Mouse (Mus musculus) intestine, postnatal 0 days (tissue): ENCODE measurements around the gene Sae1. TPM values are rescaled to one million over a fixed set of nuclear protein-coding genes. Genes with fewer than 3 reads are reported as not detected.

Source experiments
- ATAC-seq: fragments of 200-750 bp; cut with Nextera tagmentation; 2 replicates; pipeline ENCODE4 v1.8.0; 2017; ENCODE audit warnings: mild to moderate bottlenecking, moderate TSS enrichment, moderate library complexity
- H3K27ac ChIP-seq: fragments of 300-500 bp; sonication (generic); 2 replicates; pipeline ENCODE4 v1.5.1; 2014; ENCODE audit warnings: mild to moderate bottlenecking, low read depth, low read length, moderate library complexity
- H3K27me3 ChIP-seq: fragments of 300-500 bp; sonication (generic); replicated peaks from 2 replicates; pipeline ENCODE4 v1.6.1; 2014; ENCODE audit warnings: low read length, mixed read lengths; ENCODE audit not compliant: control insufficient read depth, insufficient read depth
- H3K36me3 ChIP-seq: fragments of 300-500 bp; sonication (generic); 2 replicates; pipeline ENCODE4 v1.6.1; 2014; ENCODE audit warnings: mild to moderate bottlenecking, moderate library complexity; ENCODE audit not compliant: control insufficient read depth, insufficient read depth
- H3K4me1 ChIP-seq: fragments of 300-500 bp; sonication (generic); replicated peaks from 2 replicates; pipeline ENCODE4 v1.6.1; 2014; ENCODE audit warnings: antibody characterized with exemption, low read length, mixed read lengths; ENCODE audit not compliant: control insufficient read depth, insufficient read depth
- H3K4me2 ChIP-seq: fragments of 300-500 bp; sonication (generic); replicated peaks from 2 replicates; pipeline ENCODE4 v1.6.1; 2014; ENCODE audit warnings: low read depth, mild to moderate bottlenecking, moderate library complexity
- H3K4me3 ChIP-seq: fragments of 300-500 bp; sonication (generic); 2 replicates; pipeline ENCODE4 v1.5.1; 2014; ENCODE audit warnings: low read depth, low read length
- H3K9ac ChIP-seq: fragments of 300-500 bp; sonication (generic); 2 replicates; pipeline ENCODE4 v1.6.1; 2014; ENCODE audit warnings: mild to moderate bottlenecking, low read depth, low read length
- H3K9me3 ChIP-seq: fragments of 300-500 bp; sonication (generic); 2 replicates; pipeline ENCODE4 v1.6.1; 2016; ENCODE audit warnings: mixed run types; ENCODE audit not compliant: control insufficient read depth
- CTCF ChIP-seq: sonication (generic); IDR thresholded peaks from 2 replicates; pipeline ENCODE4 v1.5.1; 2016; ENCODE audit warnings: low read depth, mild to moderate bottlenecking, control low read depth, antibody characterized with exemption, moderate library complexity
- WGBS: fragments of 180-500 bp; shearing (Covaris S2); extraction: QIAGEN DNeasy Blood & Tissue Kit; methylation state at CpG from one replicate; pipeline ENCODE4 v1.1.7; 2014; 5-methylcytosine and 5-hydroxymethylcytosine counted together
- polyA plus RNA-seq: library from polyadenylated mRNA; unstranded; fragments of >200 nt; fragmentation: Nextera tagmentation; extraction: Ambion mirVana; gene quantifications from 2 replicates; pipeline ENCODE4 v1.2.1, GENCODE M21; 2015

Gene Sae1
- polyA plus RNA-seq, 1 experiment from 2014 or later = 91.5 TPM

DNA sequence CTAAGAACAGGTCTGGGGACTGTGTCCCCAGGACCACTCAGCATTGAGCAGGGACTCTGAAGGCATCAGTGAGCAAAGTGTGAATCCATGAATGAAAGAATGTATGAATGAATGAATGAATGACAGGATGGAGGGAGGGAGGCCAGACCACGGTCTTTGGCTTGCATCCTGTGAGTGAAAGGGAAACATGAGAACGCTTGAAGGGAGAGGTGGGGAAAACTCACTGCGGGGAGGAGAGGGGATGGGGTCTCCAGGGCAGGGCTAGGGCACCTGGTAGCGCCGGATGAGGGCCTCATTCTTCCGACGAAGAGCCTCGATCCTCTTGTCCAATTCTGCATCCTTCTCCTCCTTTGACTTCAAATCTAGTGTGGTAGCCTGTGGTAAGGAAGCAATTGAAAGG is 103.6 kb downstream of the Sae1 start:
- Histone ChIP-seq H3K4me2 (no peak overlapping the region), H3K27me3 (no peaks in the 10 kb centered on the region), H3K9me3 (no peaks in the 10 kb centered on the region), H3K4me1 (no peaks in the 10 kb centered on the region), H3K36me3 (peaks cover 49% of the 10 kb centered on the region), H3K27ac (no peak overlapping the region), H3K4me3 (no peak overlapping the region), H3K9ac (no peak overlapping the region)
- ATAC-seq = no peak
- 89% methylated on average over 8 of the region's 8 CpGs for WGBS
- TF ChIP-seq CTCF = no peak

GRCm38 (mm10) chr7:16282334-16282733 is 105.3 kb downstream of the Sae1 start:
- ATAC-seq = no peak
- 93% methylated on average over 13 of the region's 13 CpGs for WGBS
- no peak for TF ChIP-seq CTCF
- H3K4me1 ChIP-seq = no peaks in the 10 kb centered on the region
- no peak overlapping the region for H3K4me3 ChIP-seq
- H3K9ac ChIP-seq = no peak overlapping the region
- peaks cover 65% of the 10 kb centered on the region for H3K36me3 ChIP-seq
- H3K4me2 ChIP-seq = no peak overlapping the region
- no peaks in the 10 kb centered on the region for H3K27me3 ChIP-seq
- H3K27ac ChIP-seq = no peak overlapping the region
- H3K9me3 ChIP-seq = no peaks in the 10 kb centered on the region

DNA sequence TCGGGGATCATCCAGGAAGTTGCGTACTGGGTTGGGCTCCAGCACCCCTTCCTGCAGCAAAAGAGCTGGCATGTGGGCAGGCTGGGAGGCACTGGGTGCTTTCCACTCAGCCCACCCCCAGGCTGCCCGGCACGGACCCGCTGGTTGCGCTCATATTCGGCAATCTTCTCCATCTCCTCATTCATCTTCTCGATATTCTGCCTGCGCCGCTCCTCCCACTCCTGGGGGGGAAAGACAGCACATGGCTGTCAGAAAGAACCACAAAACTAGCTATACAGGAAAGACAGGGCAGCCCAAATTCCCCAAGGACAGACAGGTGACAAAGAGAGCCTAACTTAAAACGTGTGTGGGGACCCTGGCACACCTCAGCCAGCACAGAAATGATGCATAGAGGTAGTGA is 106.9 kb downstream of the Sae1 start:
- Histone ChIP-seq H3K36me3 (peaks cover 79% of the 10 kb centered on the region), H3K9me3 (no peaks in the 10 kb centered on the region), H3K27ac (no peak overlapping the region), H3K27me3 (no peaks in the 10 kb centered on the region), H3K4me2 (no peak overlapping the region), H3K9ac (no peak overlapping the region), H3K4me1 (no peaks in the 10 kb centered on the region), H3K4me3 (no peak overlapping the region)
- TF ChIP-seq CTCF = no peak
- WGBS = 90% methylated on average over 11 of the region's 11 CpGs
- no peak for ATAC-seq

DNA sequence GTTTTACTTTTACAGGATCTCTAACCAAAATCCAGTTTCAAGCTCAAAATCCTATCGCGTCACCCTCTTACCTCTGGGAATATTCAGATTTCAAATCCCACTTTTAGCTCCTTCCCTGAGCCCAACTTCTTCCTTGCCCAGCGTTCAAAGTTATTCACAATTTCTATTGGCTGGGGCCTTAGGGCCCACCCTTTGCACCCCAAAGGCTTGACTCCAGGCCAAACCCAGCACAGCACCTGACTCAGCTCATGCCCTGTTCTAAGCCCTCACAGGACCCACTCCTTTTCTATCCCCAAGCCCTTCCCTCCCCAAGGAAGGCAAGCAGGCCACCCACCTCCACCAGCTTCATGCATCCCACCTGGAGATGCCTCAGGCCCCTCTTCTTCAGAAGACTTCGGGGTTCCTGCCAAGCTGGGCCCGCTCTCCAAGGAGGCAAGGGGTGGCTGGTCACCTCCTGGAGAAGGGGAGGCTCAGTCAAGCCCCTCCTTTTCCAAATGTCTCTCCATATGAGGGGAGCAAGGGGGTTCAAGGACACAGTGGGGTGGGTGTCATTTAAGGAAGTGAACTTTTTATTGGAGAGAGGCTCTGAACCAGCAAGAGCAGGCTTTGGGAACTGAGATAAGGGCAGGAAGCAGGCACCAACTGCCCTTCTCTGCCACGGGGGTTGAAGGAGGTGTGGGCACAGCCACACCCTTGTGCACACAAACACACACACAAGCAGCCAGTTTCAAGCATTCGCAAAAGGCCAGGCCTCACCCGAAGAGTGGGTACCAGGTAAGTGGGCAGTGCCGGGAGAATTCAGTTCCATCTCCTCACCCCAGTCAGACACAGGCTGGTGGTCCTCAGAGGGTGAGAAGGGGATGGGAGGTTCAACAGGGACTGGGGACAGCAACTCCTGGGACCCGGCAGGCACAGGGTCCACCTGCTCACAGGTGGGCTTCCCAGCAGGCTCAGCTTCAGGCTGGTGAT is 112.4 kb downstream of the Sae1 start:
- Histone ChIP-seq H3K27ac (peak overlapping the region; percentile 23; the same call in 1 of the 2 replicates), H3K27me3 (no peaks in the 10 kb centered on the region), H3K9me3 (no peaks in the 10 kb centered on the region), H3K4me2 (peak overlapping the region; percentile 94; the same call in 1 of the 2 replicates), H3K9ac (peak overlapping the region; percentile 22), H3K36me3 (peaks cover 43% of the 10 kb centered on the region), H3K4me1 (peaks cover 7% of the 10 kb centered on the region), H3K4me3 (0 out of 2 replicates have a peak overlapping the region, but pooled peaks have one; percentile 61)
- TF ChIP-seq CTCF = no peak
- no peak for ATAC-seq
- WGBS = 63% methylated on average over 10 of the region's 10 CpGs

GRCm38 (mm10) chr7:16273766-16274140 is 113.9 kb downstream of the Sae1 start:
- peak overlapping the region; percentile 61 for H3K4me3 ChIP-seq

GRCm38 (mm10) chr7:16273081-16273765 is 114.4 kb downstream of the Sae1 start, which contains the start of gene Inafm1:
TSS of gene Inafm1 (minus strand) at chr7:16273617.
- under 1% methylated on average over 41 of the region's 49 CpGs for WGBS

More at GRCm38 (mm10) chr7:16273766-16274140, 113.9 kb downstream of the Sae1 start:
- Histone ChIP-seq H3K4me1 (peaks cover 7% of the 10 kb centered on the region), H3K27ac (peak overlapping the region; percentile 96), H3K9ac (peak overlapping the region; percentile 69), H3K4me2 (peak overlapping the region; percentile 94), H3K36me3 (peaks cover 35% of the 10 kb centered on the region), H3K9me3 (no peaks in the 10 kb centered on the region), H3K27me3 (no peaks in the 10 kb centered on the region)
- ATAC-seq = peak; percentile 76
- 0% methylated on average over 17 of the region's 18 CpGs for WGBS
- no peak; the same call in 1 of the 2 replicates for TF ChIP-seq CTCF

More at GRCm38 (mm10) chr7:16273081-16273765, 114.4 kb downstream of the Sae1 start, which contains the start of gene Inafm1:
- Histone ChIP-seq H3K36me3 (peaks cover 29% of the 10 kb centered on the region), H3K9ac (peak within 1 kb of the TSS; percentile 69), H3K27ac (peak within 1 kb of the TSS; percentile 96), H3K4me1 (peaks cover 7% of the 10 kb centered on the region), H3K4me3 (peak within 1 kb of the TSS; percentile 61), H3K9me3 (no peaks in the 10 kb centered on the region), H3K27me3 (no peaks in the 10 kb centered on the region), H3K4me2 (peak within 1 kb of the TSS; percentile 94)
- peak; percentile 66 for ATAC-seq
- TF ChIP-seq CTCF = no peak
